Mouse (Mus musculus) embryonic fibroblast, embryonic 13.5 days (primary cell): ENCODE measurements around the gene Lingo2.

Experiments used
- CTCF ChIP-seq: IDR thresholded peaks from 2 replicates; pipeline ENCODE4 v1.5.1; 2011; ENCODE audit warnings: mild to moderate bottlenecking, control low read depth, low read length, moderate library complexity, borderline replicate concordance; ENCODE audit not compliant: insufficient read depth
- POLR2A ChIP-seq: IDR thresholded peaks from 2 replicates; pipeline ENCODE4 v1.6.1; 2011; ENCODE audit warnings: low read depth, mild to moderate bottlenecking, control low read depth, low read length, moderate library complexity

- TF ChIP-seq CTCF (no peak), POLR2A (no peak)
Measured at GRCm38 (mm10) chr4:36560997-36561396, 390.6 kb downstream of the Lingo2 start.
